Mouse (Mus musculus) large intestine, adult 2 months (tissue): ENCODE results near the gene Crtc3. TPM values are rescaled to one million over a fixed set of nuclear protein-coding genes. Genes with fewer than 3 reads are reported as not detected.
A peak's percentile ranks its signal among the peaks of the same experiment; 100 is the strongest.

Experiments used
- DNase-seq: peaks from one replicate; pipeline ENCODE4 v3.0.0-alpha.2; 2012; ENCODE audit warnings: low read depth, low spot score
- WGBS: fragments of 180-500 bp; shearing (Covaris S2); methylation state at CpG from one replicate; pipeline ENCODE4 v1.1.7; 2018; 5-methylcytosine and 5-hydroxymethylcytosine counted together
- polyA plus RNA-seq: library from polyadenylated mRNA; depleted of rRNA; stranded (reverse); fragments of >200 nt; gene quantifications from 2 replicates; pipeline ENCODE4 v1.2.3, GENCODE M21; 2012; rRNA removed

Gene Crtc3
- polyA plus RNA-seq, result 7.2 and 9.3 TPM in 2 replicates

GRCm38 (mm10) chr7:80688556-80689220 is at the start of gene Crtc3:
Crtc3 (minus strand) TSS chr7:80688877.
- peak; percentile 36 for DNase-seq
- under 1% methylated on average over 82 of the region's 83 CpGs for WGBS

GRCm38 (mm10) chr7:80736199-80736598 is 47.5 kb upstream of the Crtc3 start:
- DNase-seq, result no peak
- 84% methylated on average over 10 of the region's 10 CpGs for WGBS

GRCm38 (mm10) chr7:80732986-80733385 is 44.3 kb upstream of the Crtc3 start:
- 80% methylated on average over 11 of the region's 11 CpGs for WGBS
- DNase-seq, result no peak

GRCm38 (mm10) chr7:80729662-80730061 is 41.0 kb upstream of the Crtc3 start:
- no peak for DNase-seq
- 24% methylated on average over 8 of the region's 8 CpGs for WGBS

GRCm38 (mm10) chr7:80721041-80721440 is 32.4 kb upstream of the Crtc3 start:
- DNase-seq, result no peak
- 82% methylated on average over 9 of the region's 9 CpGs for WGBS

- WGBS, result 94% methylated on average over 7 of the region's 7 CpGs
- no peak for DNase-seq
Measured at GRCm38 (mm10) chr7:80719582-80719981, 30.9 kb upstream of the Crtc3 start.

- WGBS, result 87% methylated on average over 2 of the region's 2 CpGs
- no peak for DNase-seq
Measured at GRCm38 (mm10) chr7:80719038-80719437, 30.4 kb upstream of the Crtc3 start.

GRCm38 (mm10) chr7:80718471-80718870 is 29.8 kb upstream of the Crtc3 start:
- WGBS, result 87% methylated on average over 8 of the region's 8 CpGs
- no peak for DNase-seq

GRCm38 (mm10) chr7:80716758-80717157 is 28.1 kb upstream of the Crtc3 start:
- DNase-seq, result no peak
- WGBS, result 89% methylated on average over 9 of the region's 9 CpGs

- DNase-seq, result no peak
- WGBS, result 86% methylated on average over 7 of the region's 7 CpGs
Measured at GRCm38 (mm10) chr7:80715306-80715705, 26.6 kb upstream of the Crtc3 start.

GRCm38 (mm10) chr7:80711496-80711895 is 22.8 kb upstream of the Crtc3 start:
- 30% methylated on average over 8 of the region's 8 CpGs for WGBS

GRCm38 (mm10) chr7:80710333-80710732 is 21.7 kb upstream of the Crtc3 start:
- no peak for DNase-seq
- 99% methylated on average over 7 of the region's 7 CpGs for WGBS

More at GRCm38 (mm10) chr7:80711496-80711895, 22.8 kb upstream of the Crtc3 start:
- no peak for DNase-seq

GRCm38 (mm10) chr7:80704066-80704465 is 15.4 kb upstream of the Crtc3 start:
- no peak for DNase-seq
- WGBS, result 77% methylated on average over 4 of the region's 4 CpGs

- 55% methylated on average over 6 of the region's 6 CpGs for WGBS
- no peak for DNase-seq
Measured at GRCm38 (mm10) chr7:80702510-80702909, 13.8 kb upstream of the Crtc3 start.

GRCm38 (mm10) chr7:80699709-80700108 is 11.0 kb upstream of the Crtc3 start:
- WGBS, result 56% methylated on average over 8 of the region's 8 CpGs
- no peak for DNase-seq

- no peak for DNase-seq
- 68% methylated on average over 3 of the region's 3 CpGs for WGBS
Measured at GRCm38 (mm10) chr7:80698940-80699339, 10.3 kb upstream of the Crtc3 start.

GRCm38 (mm10) chr7:80697859-80698258 is 9.2 kb upstream of the Crtc3 start:
- WGBS, result 84% methylated on average over 5 of the region's 5 CpGs
- DNase-seq, result no peak

- no peak for DNase-seq
- 30% methylated on average over 4 of the region's 4 CpGs for WGBS
Measured at GRCm38 (mm10) chr7:80696903-80697302, 8.2 kb upstream of the Crtc3 start.

- DNase-seq, result no peak
- WGBS, result 23% methylated on average over 1 of the region's 1 CpGs
Measured at GRCm38 (mm10) chr7:80696334-80696733, 7.7 kb upstream of the Crtc3 start.

GRCm38 (mm10) chr7:80692472-80692871 is 3.8 kb upstream of the Crtc3 start:
- 93% methylated on average over 9 of the region's 9 CpGs for WGBS
- no peak for DNase-seq

GRCm38 (mm10) chr7:80691131-80691530 is 2.5 kb upstream of the Crtc3 start:
- WGBS, result 80% methylated on average over 6 of the region's 6 CpGs
- DNase-seq, result no peak

- 18% methylated on average over 10 of the region's 10 CpGs for WGBS
- no peak for DNase-seq
Measured at GRCm38 (mm10) chr7:80689221-80689591, 529 bp upstream of the Crtc3 start.
